Mouse (Mus musculus): ENCODE data around the gene 2010315B03Rik.

DNA sequence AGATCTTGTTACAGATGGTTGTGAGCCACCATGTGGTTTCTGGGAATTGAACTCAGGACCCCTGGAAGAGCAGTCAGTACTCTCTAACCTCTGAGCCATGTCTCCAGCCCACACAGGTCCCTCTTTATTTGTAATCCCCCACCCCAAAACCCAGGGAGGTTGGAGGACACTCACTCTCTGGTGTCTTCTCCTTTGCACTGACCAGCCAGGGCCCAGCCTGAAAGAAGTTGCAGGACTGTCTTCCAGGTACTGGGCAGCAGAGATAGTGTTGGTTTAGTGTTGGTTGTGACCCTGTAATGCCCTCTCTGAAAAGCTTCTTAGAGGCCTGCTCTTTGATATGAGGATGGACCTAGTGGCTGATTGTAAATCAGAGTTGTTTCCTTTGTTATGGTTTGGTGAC, 994 bp downstream of the 2010315B03Rik start:
- no peak for TF ChIP-seq MAX (IDR thresholded peaks at IDR 0.05; ENCODE audit: low read length)
- TF ChIP-seq CTCF (IDR thresholded peaks at IDR 0.05 in 2 of 3, conservative IDR thresholded peaks at IDR 0.05 in 1 of 3; ENCODE audit: control insufficient read depth in 1 of 3, insufficient read depth in 1 of 3, low read depth in 2 of 3, low read length in 3 of 3, poor library complexity in 1 of 3, severe bottlenecking in 1 of 3) = no peak
- no peak for TF ChIP-seq NRF1 (IDR thresholded peaks at IDR 0.05; ENCODE audit: insufficient read depth, low read depth, low read length, poor library complexity, severe bottlenecking)
- no peak for TF ChIP-seq USF1 (IDR thresholded peaks at IDR 0.05; ENCODE audit: low read depth, low read length)
- no peak for TF ChIP-seq TCF12 (IDR thresholded peaks at IDR 0.05; ENCODE audit: low read depth, low read length)
- TF ChIP-seq TAL1 (IDR thresholded peaks at IDR 0.05; ENCODE audit: low read length) = no peak
- TF ChIP-seq ZKSCAN1 (IDR thresholded peaks at IDR 0.05; ENCODE audit: low read depth, low read length) = no peak
- TF ChIP-seq POLR2A (IDR thresholded peaks at IDR 0.05; ENCODE audit: control insufficient read depth in 1 of 2, insufficient read depth in 1 of 2, low read depth in 1 of 2, low read length in 2 of 2, poor library complexity in 1 of 2) = no peak

Data from MEL (cell line).